Mouse (Mus musculus): ENCODE results near the gene Plcd3. TPM values are rescaled to one million over a fixed set of nuclear protein-coding genes. Genes with fewer than 3 reads are reported as not detected.

Plcd3 gene
- polyA plus RNA-seq, 1 experiment from 2014 or later: 1.7 TPM

GRCm38 (mm10) chr11:103023974-103024373, 77.5 kb downstream of the Plcd3 start:
- no peaks in the 10 kb centered on the region for H3K9me3 ChIP-seq (replicated peaks)
- H3K27me3 ChIP-seq: no peaks in the 10 kb centered on the region
- no peak overlapping the region for H3K4me3 ChIP-seq
- H3K4me1 ChIP-seq: peaks cover 11% of the 10 kb centered on the region
- no peak overlapping the region for H3K27ac ChIP-seq
- WGBS: 88% methylated on average over 3 of the region's 3 CpGs
- H3K36me3 ChIP-seq: no peaks in the 10 kb centered on the region
- H3K9ac ChIP-seq: no peak overlapping the region
- no peak overlapping the region for H3K4me2 ChIP-seq (replicated peaks)
- ATAC-seq (ENCODE audit: low FRiP score): no peak

GRCm38 (mm10) chr11:103020713-103021335, 80.6 kb downstream of the Plcd3 start:
- no peak overlapping the region for H3K4me3 ChIP-seq
- H3K27ac ChIP-seq: no peak overlapping the region
- WGBS: 73% methylated on average over 3 of the region's 3 CpGs
- no peaks in the 10 kb centered on the region for H3K36me3 ChIP-seq
- H3K4me1 ChIP-seq: peaks cover 4% of the 10 kb centered on the region
- H3K9me3 ChIP-seq (replicated peaks): no peaks in the 10 kb centered on the region
- no peak for ATAC-seq (ENCODE audit: low FRiP score)
- no peak overlapping the region for H3K9ac ChIP-seq
- no peak overlapping the region for H3K4me2 ChIP-seq (replicated peaks)
- H3K27me3 ChIP-seq: no peaks in the 10 kb centered on the region

Other genes starting within 250 kb of the Plcd3 start
- 208 TPM in 2 replicates for gene Eftud2, start 220.7 kb downstream of the Plcd3 start, polyA plus RNA-seq (2016; fragmentation: Nextera tagmentation; extraction: Ambion mirVana)
- gene Ccdc103, start 220.5 kb downstream of the Plcd3 start, polyA plus RNA-seq (2016; fragmentation: Nextera tagmentation; extraction: Ambion mirVana): 1.7 and 3.4 TPM in 2 replicates
- not detected in 2 replicates for gene Fam187a, start 216.5 kb downstream of the Plcd3 start, polyA plus RNA-seq (2016; fragmentation: Nextera tagmentation; extraction: Ambion mirVana)
- gene Gfap, start 200.7 kb downstream of the Plcd3 start, polyA plus RNA-seq (2016; fragmentation: Nextera tagmentation; extraction: Ambion mirVana): 0.12 TPM in 1 of 2 replicates, not detected in the other
- 6.6 and 7.8 TPM in 2 replicates for gene Kif18b, start 176.5 kb downstream of the Plcd3 start, polyA plus RNA-seq (2016; fragmentation: Nextera tagmentation; extraction: Ambion mirVana)
- 11.7 and 13.2 TPM in 2 replicates for gene C1ql1, start 155.0 kb downstream of the Plcd3 start, polyA plus RNA-seq (2016; fragmentation: Nextera tagmentation; extraction: Ambion mirVana)
- gene Nmt1, start 73.5 kb downstream of the Plcd3 start, polyA plus RNA-seq (2016; fragmentation: Nextera tagmentation; extraction: Ambion mirVana): 38.6 and 40.3 TPM in 2 replicates
- gene Dcakd, start 73.3 kb downstream of the Plcd3 start, polyA plus RNA-seq (2016; fragmentation: Nextera tagmentation; extraction: Ambion mirVana): 160 and 161 TPM in 2 replicates
- 7.0 and 8.3 TPM in 2 replicates for gene Acbd4, start within 50 bp of the Plcd3 start, polyA plus RNA-seq (2016; fragmentation: Nextera tagmentation; extraction: Ambion mirVana)
- gene Hexim1, start 14.6 kb upstream of the Plcd3 start, polyA plus RNA-seq (2016; fragmentation: Nextera tagmentation; extraction: Ambion mirVana): 3.8 and 4.0 TPM in 2 replicates
- gene Hexim2, start 30.8 kb upstream of the Plcd3 start, polyA plus RNA-seq (2016; fragmentation: Nextera tagmentation; extraction: Ambion mirVana): 12.0 and 12.9 TPM in 2 replicates
- gene Fmnl1, start 69.4 kb upstream of the Plcd3 start, polyA plus RNA-seq (2016; fragmentation: Nextera tagmentation; extraction: Ambion mirVana): 1.4 and 1.6 TPM in 2 replicates
- 0.34 and 0.71 TPM in 2 replicates for gene 1700023F06Rik, start 106.9 kb upstream of the Plcd3 start, polyA plus RNA-seq (2016; fragmentation: Nextera tagmentation; extraction: Ambion mirVana)
- 0.21 TPM in 1 of 2 replicates, not detected in the other for gene Spata32, start 116.8 kb upstream of the Plcd3 start, polyA plus RNA-seq (2016; fragmentation: Nextera tagmentation; extraction: Ambion mirVana)
- 3.9 and 4.8 TPM in 2 replicates for gene Map3k14, start 165.8 kb upstream of the Plcd3 start, polyA plus RNA-seq (2016; fragmentation: Nextera tagmentation; extraction: Ambion mirVana)

Data from hindbrain, embryonic 12.5 days (tissue).